Mouse (Mus musculus): ENCODE data around the gene Coa7. TPM values are rescaled to one million over a fixed set of nuclear protein-coding genes. Genes with fewer than 3 reads are reported as not detected.

Gene Coa7
- 30.0 TPM for polyA plus RNA-seq (2021)

- DNase-seq (ENCODE audit: low read depth, low spot score), result peak; percentile 80
- no peaks in the 10 kb centered on the region for H3K27me3 ChIP-seq
- POLR2A ChIA-PET, result no interaction called here
- CTCF ChIA-PET, result interaction anchor here (1.3 to 1.8 kb wide), 4 partner anchors 12 to 162 kb away, joined by 3 to 12 read pairs (median 7); partner anchors contain the start of genes Echdc2 and Zyg11b
- TF ChIP-seq CTCF (IDR thresholded peaks at IDR 0.05), result no peak
- in situ Hi-C loops (cut with MboI; ENCODE audit: low pct_unique_long_range_greater_than_20kb), result no loop called here
- ATAC-seq, result peak; percentile 83
Measured at GRCm38 (mm10) chr4:108327730-108328484, at the start of gene Coa7. Coa7 (plus strand) TSS chr4:108328140.

GRCm38 (mm10) chr4:108300266-108300665 lies 27.7 kb upstream of the Coa7 start:
- no peak for TF ChIP-seq CTCF (IDR thresholded peaks at IDR 0.05)
- in situ Hi-C loops (cut with MboI; ENCODE audit: low pct_unique_long_range_greater_than_20kb), result no loop called here
- no peak for ATAC-seq
- DNase-seq (ENCODE audit: low read depth, low spot score), result no peak
- CTCF ChIA-PET, result no interaction called here
- H3K27me3 ChIP-seq, result no peaks in the 10 kb centered on the region
- POLR2A ChIA-PET, result no interaction called here

- no peaks in the 10 kb centered on the region for H3K27me3 ChIP-seq
- CTCF ChIA-PET, result interaction anchor here (2.8 kb wide), 1 partner anchor 26 kb away, joined by 10 read pairs; the partner anchor contains the start of gene Coa7
- POLR2A ChIA-PET, result interaction anchor here (1.2 kb wide), 1 partner anchor 22 kb away, joined by 5 read pairs; no protein-coding TSS in a partner anchor
- no peak for TF ChIP-seq CTCF (IDR thresholded peaks at IDR 0.05)
- peak; percentile 34 for DNase-seq (ENCODE audit: low read depth, low spot score)
- in situ Hi-C loops (cut with MboI; ENCODE audit: low pct_unique_long_range_greater_than_20kb), result no loop called here
- peak; percentile 92 for ATAC-seq
Measured at GRCm38 (mm10) chr4:108300670-108301373, 27.1 kb upstream of the Coa7 start, which contains the start of gene Zyg11b. Zyg11b (minus strand) TSS chr4:108301096.

GRCm38 (mm10) chr4:108302296-108302890 lies 25.5 kb upstream of the Coa7 start:
- ATAC-seq (no peak), DNase-seq (ENCODE audit: low read depth, low spot score) (no peak)
- CTCF ChIA-PET, result interaction anchor here (2.8 kb wide), 1 partner anchor 25 kb away, joined by 10 read pairs; the partner anchor contains the start of gene Coa7
- H3K27me3 ChIP-seq, result no peaks in the 10 kb centered on the region
- POLR2A ChIA-PET, result interaction anchor here (1.2 kb wide), 1 partner anchor 24 kb away, joined by 5 read pairs; no protein-coding TSS in a partner anchor
- no peak for TF ChIP-seq CTCF (IDR thresholded peaks at IDR 0.05)
- in situ Hi-C loops (cut with MboI; ENCODE audit: low pct_unique_long_range_greater_than_20kb), result no loop called here

- ChIA-PET CTCF (interaction anchor here (1.0 kb wide), 1 partner anchor 16 kb away, joined by 3 read pairs; no protein-coding TSS in a partner anchor), POLR2A (no interaction called here)
- no peak for ATAC-seq
- no peak for DNase-seq (ENCODE audit: low read depth, low spot score)
- no peak for TF ChIP-seq CTCF (IDR thresholded peaks at IDR 0.05)
- in situ Hi-C loops (cut with MboI; ENCODE audit: low pct_unique_long_range_greater_than_20kb), result loop anchor here (10.0 kb wide), 1 partner anchor 416 kb away; no protein-coding TSS in a partner anchor
- no peaks in the 10 kb centered on the region for H3K27me3 ChIP-seq
Measured at GRCm38 (mm10) chr4:108310706-108311105, 17.2 kb upstream of the Coa7 start.

- CTCF ChIA-PET, result interaction anchor here (4.0 kb wide), 1 partner anchor 13 kb away, joined by 12 read pairs; no protein-coding TSS in a partner anchor
- no peak for TF ChIP-seq CTCF (IDR thresholded peaks at IDR 0.05)
- POLR2A ChIA-PET, result no interaction called here
- H3K27me3 ChIP-seq, result no peaks in the 10 kb centered on the region
- DNase-seq (ENCODE audit: low read depth, low spot score), result no peak
- no peak for ATAC-seq
- in situ Hi-C loops (cut with MboI; ENCODE audit: low pct_unique_long_range_greater_than_20kb), result loop anchor here (10.0 kb wide), 1 partner anchor 419 kb away; no protein-coding TSS in a partner anchor
Measured at GRCm38 (mm10) chr4:108314041-108314440, 13.9 kb upstream of the Coa7 start.

- no peaks in the 10 kb centered on the region for H3K27me3 ChIP-seq
- TF ChIP-seq CTCF (IDR thresholded peaks at IDR 0.05), result no peak
- CTCF ChIA-PET, result no interaction called here
- DNase-seq (ENCODE audit: low read depth, low spot score), result no peak
- ATAC-seq, result no peak
- in situ Hi-C loops (cut with MboI; ENCODE audit: low pct_unique_long_range_greater_than_20kb), result loop anchor here (10.0 kb wide), 1 partner anchor 423 kb away; no protein-coding TSS in a partner anchor
- POLR2A ChIA-PET, result no interaction called here
Measured at GRCm38 (mm10) chr4:108317656-108318605, 10.0 kb upstream of the Coa7 start.

- no peak for TF ChIP-seq CTCF (IDR thresholded peaks at IDR 0.05)
- ATAC-seq (no peak), DNase-seq (ENCODE audit: low read depth, low spot score) (no peak)
- in situ Hi-C loops (cut with MboI; ENCODE audit: low pct_unique_long_range_greater_than_20kb), result loop anchor here (10.0 kb wide), 1 partner anchor 424 kb away; no protein-coding TSS in a partner anchor
- ChIA-PET CTCF (no interaction called here), POLR2A (no interaction called here)
- H3K27me3 ChIP-seq, result no peaks in the 10 kb centered on the region
Measured at GRCm38 (mm10) chr4:108318649-108319615, 9.0 kb upstream of the Coa7 start.

Data from Patski (cell line).